Mouse (Mus musculus): ENCODE measurements around the gene Cog2.

The Cog2 gene

DNA sequence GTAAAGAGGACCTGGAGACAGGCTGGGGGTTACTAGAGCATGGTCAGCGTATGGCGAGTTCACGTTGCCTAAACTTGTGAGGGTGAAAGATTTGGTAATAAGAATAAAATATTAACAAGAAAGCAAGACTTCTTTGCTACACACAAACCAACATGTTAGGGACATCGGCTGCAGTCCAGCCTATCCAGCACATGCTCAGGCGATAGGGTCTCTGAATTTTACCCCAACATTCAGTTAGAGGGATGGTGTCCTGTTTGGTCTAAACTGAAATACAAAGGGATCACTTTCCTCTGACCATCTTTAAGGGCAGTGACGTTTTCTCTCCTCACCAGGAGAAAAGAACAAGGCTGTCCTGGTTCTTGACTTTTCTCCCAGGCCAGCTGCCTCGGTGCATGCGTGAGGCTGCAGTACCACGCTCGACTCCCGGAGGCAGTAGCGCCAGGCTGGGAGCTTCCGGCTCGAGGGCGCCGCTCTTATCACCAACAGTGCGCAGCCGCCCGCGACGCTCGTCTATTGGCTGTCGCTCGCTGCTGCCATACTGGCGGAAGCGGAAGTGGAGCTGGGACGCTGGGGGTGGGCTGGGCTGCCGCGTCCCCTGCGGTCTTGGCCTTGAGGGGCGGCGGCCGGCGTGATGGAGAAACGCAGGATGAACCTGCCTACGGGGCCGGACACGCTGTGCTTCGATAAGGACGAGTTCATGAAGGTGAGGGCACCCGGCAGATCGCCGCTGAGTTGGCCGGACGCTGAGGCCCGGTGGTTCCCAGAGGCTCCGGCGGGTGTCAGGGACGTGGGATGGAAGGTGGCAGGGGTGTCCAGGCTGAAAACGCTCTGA, at the start of gene Cog2:
Cog2 (plus strand) TSS at position 519 of the 832 bp plus-strand sequence.
- DNase-seq (ENCODE audit: low spot score): peak; percentile 83

DNA sequence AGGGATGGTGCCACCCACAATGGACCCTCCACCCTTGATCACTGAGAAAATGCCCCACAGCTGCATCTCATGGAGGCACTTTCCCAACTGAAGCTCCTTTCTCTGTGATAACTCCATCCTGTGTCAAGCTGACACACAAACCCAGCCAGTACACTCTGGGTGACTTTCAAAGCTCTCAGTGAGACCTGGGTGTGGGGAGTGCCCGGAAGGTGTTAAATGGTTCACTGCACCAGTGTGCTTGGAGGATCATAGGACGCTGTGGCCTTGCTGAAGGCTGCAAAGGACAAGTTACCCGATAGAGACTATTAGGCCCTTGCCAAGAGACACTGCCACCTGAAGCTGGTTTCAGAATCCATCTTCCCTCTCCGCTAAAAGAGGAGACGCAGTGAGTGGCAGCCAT, 44.9 kb upstream of the Cog2 start:
- no peak for DNase-seq (ENCODE audit: low spot score)

DNA sequence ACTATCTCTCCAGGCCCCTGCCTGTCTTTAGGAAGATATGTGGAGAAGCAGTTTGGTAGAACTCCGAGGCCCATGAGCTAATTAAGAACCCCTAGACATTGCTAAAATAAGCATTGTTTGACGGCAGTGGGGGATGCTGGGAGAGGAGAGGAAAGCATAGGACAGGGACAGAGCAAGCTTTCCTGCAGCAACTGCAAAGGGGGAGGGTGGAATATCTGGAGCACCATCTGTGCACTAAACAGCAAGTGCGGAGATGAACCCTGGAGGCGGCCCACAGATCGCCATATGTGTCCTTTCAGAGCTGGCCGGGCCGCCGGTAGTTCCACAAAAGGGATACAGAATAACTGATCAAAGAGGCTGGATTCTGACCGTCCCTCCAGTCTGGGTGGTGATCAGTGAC, 43.9 kb upstream of the Cog2 start:
- no peak for DNase-seq (ENCODE audit: low spot score)

DNA sequence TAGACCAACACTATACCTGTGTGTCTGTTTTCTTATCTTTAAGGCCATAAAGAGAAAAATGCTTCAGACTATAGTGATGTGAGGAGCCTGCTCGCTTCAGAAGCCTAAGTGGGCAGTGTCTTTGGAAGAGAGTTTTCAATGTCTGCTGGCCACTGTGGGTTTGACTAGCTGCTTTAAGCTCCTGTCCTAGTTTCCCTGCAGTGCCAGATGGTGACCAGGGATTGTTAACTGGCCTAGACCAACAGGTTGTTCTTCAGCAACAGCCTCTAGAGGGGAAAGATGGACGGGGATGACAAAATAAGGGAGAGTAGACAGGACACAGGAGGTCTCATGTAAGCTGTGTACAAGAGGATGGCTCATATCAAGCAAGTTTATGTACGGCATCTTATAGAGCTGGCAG, 41.3 kb upstream of the Cog2 start:
- DNase-seq (ENCODE audit: low spot score): no peak

DNA sequence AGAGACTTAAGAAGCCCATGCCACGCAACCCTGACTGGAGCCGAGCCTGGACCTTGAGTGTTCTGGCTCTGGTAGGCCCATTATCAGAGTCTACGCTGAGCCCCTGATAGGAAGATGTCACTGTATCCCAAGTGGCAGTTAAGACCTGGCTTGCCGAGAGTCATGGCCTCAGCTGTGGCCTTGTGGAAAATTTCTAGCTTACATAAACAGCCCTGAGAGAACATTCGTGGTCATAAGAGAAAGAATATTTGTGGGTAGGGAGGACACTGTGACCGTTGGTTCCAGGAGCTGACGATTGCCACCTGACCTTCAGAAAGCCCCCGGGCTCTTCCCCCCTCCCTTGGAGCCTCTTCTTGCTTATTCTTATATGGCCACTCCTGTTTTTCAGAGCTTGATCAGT, 40.2 kb upstream of the Cog2 start:
- no peak for DNase-seq (ENCODE audit: low spot score)

DNA sequence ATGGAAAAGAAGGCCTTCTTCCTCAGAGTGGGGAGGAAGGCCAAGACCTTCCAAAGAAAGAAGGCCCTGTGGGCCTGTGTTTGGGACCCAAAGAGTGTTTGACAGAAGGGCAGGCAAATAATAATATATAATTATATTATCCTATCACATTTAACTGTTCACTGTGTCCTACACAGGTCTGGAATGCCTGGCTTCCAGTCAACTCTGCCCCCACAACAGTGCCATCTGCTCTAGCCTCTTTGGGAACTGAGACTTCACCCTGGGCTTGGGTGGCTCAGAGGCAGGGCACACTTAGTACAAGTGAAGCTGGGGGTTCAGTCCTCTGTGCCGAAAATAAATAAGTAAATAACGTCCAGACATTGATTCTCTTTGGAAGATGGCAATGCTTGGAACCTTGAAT, 37.8 kb upstream of the Cog2 start:
- DNase-seq (ENCODE audit: low spot score): no peak

DNA sequence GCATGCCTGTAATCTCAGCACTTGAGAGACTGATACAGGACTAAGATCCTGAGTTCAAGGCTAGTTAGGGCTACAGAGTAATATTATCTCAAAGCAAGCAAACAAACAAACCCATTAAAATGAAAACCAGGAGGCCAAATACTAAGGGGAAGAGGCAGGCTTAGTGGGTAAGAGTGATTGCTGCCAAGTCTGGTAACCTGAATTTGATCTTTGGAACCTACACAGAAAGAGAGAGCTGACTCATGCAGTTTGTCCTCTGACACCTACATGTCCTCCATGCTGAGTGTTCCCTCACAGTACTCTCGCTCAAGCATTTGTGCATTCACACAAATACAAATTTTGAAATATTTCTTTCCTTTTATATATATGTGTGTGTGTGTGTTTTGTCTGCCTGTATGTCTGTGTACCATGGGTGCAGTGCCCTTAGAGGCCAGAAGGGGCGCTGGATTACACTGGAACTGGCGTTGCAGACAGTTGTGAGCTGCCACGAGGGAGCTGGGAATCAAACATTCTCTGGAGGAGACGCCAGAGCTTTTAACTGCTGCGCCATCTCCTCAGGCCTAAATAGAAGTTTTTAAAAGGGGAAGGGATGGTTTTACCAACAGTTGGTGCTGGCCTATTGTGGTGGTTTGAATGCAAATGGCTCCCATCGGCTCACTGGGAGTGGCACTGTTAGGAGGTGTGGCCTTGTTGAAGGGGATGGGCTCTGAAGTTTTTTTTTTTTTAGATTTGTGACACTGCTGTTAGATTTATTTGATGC, 37.0 kb upstream of the Cog2 start:
- no peak for DNase-seq (ENCODE audit: low spot score)

DNA sequence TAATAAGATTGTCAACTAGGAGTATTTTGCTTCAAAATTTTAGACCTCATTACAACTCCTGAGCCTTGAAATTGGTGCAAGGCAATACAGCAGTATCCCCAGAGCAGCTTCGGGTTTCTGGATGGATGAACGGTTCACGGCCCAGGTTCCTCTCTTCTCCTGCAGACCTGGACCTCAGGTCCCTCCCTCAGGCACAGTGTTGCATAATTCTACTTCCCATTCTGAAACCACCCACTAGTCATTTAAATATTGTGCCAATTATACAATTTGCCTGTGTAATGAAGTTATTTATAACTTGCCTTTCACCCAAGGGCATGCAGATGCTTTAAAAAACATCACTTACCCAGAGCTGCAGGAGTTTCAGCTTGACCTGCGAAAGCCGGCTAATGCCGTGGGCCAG, 31.3 kb upstream of the Cog2 start:
- no peak for DNase-seq (ENCODE audit: low spot score)

DNA sequence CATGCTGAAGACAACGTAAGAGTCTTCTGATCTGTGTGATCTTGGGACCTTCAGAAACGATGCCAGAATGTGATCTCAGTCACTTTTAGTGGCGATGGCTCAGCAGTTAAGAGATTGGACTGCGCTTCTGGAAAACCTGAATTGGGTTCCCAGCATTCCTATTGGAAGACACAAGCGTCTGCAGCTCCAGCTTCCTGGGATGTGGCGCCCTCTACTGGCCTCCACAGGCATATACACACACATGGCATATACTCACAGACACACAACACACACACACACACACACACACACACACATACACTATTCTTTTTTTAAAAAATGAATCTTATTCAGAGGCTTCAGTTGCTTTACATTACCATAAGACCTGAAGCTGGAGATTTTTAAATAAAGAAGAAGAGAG, 30.8 kb upstream of the Cog2 start:
- no peak for DNase-seq (ENCODE audit: low spot score)

DNA sequence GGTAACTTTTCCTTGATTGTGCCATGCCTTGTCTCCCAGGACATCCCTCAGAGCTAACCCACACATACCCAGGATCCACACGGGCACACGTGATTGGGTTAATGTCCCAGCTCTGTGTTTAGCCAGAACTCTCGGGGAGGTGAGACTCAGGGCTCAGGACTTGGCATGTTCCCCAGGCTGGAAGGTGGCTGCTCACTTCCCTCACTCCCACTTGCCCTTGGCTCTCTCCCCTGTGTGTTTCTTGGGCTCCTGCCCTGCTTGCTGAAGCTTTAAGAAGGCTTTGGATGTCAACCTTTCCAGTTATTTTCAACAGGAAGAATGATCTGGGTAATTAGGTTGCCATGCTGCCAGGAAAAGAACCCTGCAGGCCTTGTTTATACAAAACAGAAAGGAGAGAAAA, 26.2 kb upstream of the Cog2 start:
- peak; percentile 42 for DNase-seq (ENCODE audit: low spot score)

DNA sequence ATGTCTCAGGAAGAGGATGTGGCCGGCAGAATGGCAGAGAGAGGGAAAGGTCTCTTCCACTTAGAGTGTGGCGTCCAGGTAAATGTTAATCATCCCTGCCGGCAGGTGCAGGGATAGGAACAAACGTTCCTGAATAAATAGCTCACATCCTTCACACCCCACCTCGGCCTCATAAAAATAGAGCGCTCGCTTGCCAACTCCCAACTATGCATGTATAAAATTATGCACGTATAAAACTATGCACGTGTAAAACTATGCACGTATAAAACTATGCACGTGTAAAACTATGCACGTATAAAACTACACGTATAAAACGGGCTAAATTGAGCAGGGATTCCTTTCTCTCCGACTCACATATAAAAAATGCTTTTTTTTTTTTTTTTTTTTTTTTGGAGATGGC, 25.6 kb upstream of the Cog2 start:
- DNase-seq (ENCODE audit: low spot score): no peak

DNA sequence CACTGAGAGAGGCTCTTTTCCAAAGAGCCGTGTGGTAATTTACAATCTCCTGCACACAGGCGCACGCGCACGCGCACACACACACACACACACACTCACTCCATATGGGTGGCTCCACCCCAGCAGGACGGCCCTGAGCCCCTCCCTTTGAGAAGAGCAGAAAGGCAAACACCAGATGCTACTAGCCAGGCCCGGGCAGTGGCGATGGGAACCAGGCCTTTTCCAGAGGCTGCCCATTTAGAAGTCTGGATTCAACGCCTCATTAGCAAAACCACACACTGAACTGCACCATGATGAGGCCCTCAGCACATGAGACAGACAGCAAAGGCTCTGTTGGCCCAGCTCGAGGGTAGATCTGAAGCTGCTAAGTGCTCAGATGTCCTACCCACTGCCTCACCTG, 24.9 kb upstream of the Cog2 start:
- DNase-seq (ENCODE audit: low spot score): no peak

DNA sequence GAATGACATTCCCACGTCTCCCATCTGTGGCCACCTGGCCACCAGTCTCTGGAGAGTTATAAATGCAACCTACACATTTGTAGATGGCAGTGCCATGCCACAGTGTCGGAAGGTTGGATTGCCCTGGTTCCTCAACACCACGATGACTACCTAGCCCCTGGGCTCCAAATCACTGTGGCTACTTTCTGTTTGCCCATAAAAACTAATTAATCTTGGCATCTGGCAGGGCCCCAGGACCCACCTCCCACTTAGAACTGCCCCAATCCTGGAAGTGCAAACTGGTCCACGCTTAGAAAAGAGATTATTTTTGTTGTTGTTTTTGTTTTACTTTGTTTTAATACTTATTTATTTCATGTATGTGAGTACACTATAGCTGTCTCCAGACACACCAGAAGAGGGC, 24.3 kb upstream of the Cog2 start:
- DNase-seq (ENCODE audit: low spot score): no peak

DNA sequence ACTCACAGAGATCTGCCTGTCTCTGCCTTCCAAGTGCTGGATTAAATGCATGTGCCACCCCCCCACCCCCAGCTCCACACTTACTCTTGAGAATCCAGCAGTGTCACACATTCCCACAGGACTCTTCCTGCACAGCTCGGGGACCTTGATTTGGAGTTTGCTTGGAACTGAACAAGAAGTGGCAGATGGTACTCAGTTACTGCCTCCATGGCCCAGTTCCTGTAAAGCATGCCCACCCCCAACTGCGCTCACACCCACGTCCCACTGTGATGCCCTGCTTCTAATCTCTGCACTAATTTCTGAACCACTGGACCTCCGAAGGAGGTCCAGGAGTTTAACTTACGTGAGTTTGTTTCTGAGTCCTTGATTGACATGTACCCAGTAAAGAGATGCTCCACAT, 23.7 kb upstream of the Cog2 start:
- DNase-seq (ENCODE audit: low spot score): no peak

DNA sequence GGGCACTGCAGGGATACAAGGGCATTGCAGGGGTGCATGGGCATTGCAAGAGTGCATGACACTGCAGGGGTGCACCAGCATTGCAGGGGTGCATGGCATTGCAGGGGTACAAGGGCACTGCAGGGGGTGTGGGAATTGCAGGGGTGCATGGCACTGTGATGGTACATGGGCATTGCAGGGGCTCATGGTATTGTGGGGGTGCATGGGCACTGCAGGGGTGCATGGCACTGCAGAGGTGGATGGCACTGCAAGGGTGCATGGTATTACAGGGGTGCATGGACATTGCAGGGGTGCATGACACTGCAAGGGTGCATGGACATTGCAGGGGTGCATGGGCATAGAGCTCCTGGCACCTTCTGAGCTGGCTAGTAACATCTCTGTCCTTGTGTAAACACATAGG, 22.2 kb upstream of the Cog2 start:
- no peak for DNase-seq (ENCODE audit: low spot score)

DNA sequence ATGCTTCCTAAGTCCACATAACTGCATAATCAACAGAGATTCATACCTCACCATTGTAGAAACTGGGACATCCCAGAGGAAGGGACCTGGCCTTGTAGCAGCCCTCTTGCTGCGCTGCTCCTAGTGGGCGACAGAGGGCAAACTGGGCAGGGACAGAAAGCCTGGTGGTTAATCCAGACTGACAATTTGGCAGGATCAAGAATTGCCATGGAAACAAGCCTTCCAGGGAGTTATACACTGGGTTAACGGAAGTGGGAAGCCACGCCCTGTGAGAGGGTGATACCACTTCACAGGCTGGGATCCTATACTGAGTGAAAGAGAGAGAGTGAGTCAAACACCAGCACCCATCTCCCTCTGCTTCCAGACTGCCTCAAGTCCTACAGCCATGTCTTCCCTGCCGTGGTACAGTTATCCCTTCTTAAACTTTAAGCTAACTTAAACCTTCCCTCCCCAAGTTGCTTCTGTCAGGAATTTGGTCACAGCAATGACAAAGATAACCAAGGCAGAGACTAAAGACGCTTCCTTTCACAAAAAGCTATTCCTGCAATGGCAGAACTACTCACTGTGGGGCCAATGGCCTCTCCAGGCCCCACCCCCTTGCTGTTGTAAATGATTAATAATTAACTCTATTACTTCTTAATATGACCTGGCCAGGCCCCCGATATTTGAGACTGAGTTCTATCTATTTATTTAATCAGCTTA, 21.2 kb upstream of the Cog2 start:
- no peak for DNase-seq (ENCODE audit: low spot score)

DNA sequence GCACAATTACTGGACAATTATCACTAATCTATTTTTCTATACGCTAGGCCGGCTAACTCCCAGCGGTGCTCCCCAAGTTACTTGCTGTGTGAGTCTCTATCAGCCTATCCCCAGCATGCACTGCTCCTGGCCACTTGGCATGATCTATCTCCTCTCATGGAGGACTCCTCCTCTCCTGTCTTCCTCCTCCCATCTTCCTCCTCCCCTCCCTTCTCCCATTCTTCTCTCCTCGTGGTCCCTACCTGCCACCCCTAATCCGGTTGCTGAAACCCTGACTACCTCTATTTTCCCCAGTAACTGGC, 20.7 kb upstream of the Cog2 start:
- no peak for DNase-seq (ENCODE audit: low spot score)

DNA sequence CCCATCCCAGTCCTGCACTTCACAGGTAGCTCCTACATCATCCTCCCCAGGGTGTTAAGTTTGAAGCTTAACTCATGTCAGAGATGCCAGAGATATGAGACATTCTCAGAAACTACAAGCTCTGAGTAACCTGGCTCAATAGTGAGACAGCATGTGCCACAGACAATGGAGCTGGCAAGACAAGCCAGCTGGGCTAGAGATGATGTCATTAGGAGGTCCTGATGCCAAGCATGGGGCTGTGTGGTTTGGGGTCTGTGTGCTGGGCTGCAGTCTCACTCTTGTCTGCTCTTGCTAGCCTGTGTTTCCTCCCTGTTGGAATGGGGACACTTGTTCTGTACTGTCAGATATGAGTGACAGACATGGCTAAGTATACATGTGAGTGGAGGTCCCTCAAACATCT, 14.9 kb upstream of the Cog2 start:
- DNase-seq (ENCODE audit: low spot score): no peak

DNA sequence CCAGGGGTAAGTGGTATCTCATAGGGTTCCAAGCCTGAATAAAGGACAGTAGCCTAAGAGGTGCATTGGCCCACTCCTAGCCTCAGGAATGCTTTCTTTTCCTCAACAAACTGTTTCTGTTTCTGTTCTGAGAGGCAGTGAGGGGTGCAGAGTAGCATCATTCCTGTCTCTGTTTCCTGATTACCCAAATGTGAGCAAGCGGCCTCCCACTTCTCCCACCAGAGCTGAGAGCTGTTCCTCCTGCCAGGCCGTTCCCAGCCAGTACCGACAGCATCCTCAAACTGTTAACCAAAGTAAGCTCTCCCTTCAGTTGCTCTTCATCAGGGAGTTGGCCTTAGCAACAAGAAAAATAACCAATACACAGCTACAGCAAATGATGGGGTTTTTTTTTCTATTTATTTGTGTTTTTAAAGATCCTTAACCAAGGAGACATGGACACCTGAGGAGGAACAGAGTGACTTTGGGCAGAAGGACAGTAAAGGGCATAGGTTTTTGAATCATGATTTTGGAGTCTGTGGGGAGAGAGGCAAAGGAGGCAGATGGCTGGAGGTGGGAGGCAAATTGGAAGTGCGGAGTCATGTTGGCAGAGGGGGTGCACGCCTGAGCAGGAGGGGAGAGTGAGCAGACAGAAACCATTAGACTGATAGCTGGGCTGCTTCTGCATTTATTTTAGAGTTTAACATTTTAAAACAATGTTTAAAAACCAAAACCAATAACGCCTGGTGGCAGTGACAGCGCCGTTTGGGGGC, 12.8 kb upstream of the Cog2 start:
- no peak for DNase-seq (ENCODE audit: low spot score)

DNA sequence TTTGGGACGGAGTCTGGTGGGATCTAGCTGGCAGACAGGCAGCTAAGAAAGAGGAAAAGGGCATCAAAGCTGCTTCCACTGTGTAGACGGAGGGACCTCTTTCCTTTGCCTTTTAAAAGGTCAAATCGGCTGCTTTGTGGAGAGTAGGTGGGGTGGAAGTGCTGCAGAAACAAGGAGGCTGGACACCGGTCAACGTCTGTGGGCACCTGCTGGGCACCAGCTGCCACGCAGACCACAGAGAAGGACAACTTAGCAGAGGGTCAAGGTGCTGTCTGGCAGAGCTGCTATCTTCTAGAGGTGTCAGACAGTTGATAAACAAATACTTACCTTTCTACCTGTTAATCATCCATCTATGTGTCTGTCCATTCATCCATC, 12.3 kb upstream of the Cog2 start:
- DNase-seq (ENCODE audit: low spot score): no peak

DNA sequence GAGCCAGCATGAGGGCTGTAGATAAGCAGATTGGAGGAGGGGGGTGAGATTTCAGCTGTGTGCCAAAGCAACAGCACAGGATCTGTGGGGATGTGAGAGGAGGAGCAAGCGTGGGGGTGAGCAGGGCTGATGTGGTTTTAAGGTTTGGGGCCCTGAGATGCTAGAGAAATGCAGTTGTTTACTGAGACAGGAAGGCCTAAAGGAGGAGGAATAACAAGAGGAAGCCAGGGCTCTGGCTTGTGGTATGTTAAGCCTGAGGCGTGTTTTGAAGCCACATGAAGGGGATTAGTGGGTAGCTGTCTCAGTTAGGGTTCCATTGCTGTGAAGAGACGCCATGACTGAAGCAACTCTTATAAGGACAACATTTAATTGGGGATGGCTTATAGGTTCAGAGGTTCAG, 11.4 kb upstream of the Cog2 start:
- no peak for DNase-seq (ENCODE audit: low spot score)

DNA sequence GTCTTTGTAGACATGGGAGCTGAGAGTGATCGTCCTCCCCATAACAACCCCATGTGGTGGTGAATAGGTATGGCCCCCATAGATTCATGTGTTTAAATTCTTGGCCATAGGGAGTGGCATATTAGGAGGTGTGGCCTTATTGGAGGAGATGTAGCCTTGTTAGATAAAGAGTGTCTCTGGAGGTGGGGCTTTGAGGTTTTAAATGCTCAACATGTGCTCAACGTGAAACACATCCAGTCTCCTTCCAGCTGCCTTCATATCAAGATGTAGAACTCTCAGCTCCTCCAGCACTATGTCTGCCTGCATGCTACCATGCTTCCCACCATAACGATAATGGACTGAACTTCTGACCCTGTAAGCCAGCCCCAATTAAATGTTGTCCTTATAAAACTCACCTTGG, 4.5 kb upstream of the Cog2 start:
- DNase-seq (ENCODE audit: low spot score): no peak

DNA sequence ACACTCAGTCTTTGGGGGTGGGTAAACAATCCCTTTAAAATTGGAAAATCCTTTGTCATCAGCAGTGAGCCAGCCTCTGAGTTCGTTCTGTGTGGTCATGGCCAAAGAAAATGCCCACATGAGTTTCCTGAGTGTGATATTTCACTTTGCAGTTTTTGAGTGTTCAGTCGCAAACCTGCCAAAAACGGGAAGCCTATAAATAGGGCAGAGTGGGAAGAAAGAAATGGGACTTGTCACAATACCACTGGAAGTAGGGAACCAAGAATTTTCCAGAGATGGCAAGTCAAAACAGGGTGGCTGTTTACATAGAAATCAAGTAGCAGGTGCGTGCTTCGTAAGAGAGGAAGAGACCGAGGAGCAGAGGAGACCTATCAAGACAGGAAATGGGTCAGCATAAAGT, 4.0 kb upstream of the Cog2 start:
- no peak for DNase-seq (ENCODE audit: low spot score)
